ENCODE assay signal across 8 mouse cellular contexts in genomic region chr19:10204616-10205001, GRCm38 (mm10). TPM values are rescaled to one million over a fixed set of nuclear protein-coding genes. Genes with fewer than 3 reads are reported as not detected.
DNase-seq lines count a peak whose midpoint lies in the region; ATAC-seq and TF ChIP-seq lines count a peak whose summit lies in the region.

No protein-coding gene starts in this region.

- peak; percentile 29 for DNase-seq in thymus, postnatal 14 days
- no peak for DNase-seq in thymus, postnatal 36 days
- peak; percentile 63 for DNase-seq in c-Kit-positive CD71-negative TER-119-negative erythroid progenitor cells, embryonic 14.5 days (ENCODE audit: low read depth)
- peak; percentile 82 for DNase-seq in lung, embryonic 14.5 days
- DNase-seq in retina, embryonic 14.5 days (ENCODE audit: low spot score), result peak; percentile 60
- no peak for DNase-seq in testis, postnatal 10 days (ENCODE audit: low spot score)

- peak; percentile 62 for TF ChIP-seq CTCF in intestine, postnatal 0 days (IDR thresholded peaks at IDR 0.05; ENCODE audit: low read depth)
- peak; percentile 50 for TF ChIP-seq CTCF in lung, embryonic 14.5 days (IDR thresholded peaks at IDR 0.05; ENCODE audit: low read depth)

- H3K27ac ChIP-seq in forebrain, embryonic 16.5 days (ENCODE audit: low read length), result no peak overlapping the region
- H3K27ac ChIP-seq in intestine, postnatal 0 days (ENCODE audit: low read depth, low read length), result peak overlapping the region; percentile 82
- peak overlapping the region; percentile 88 for H3K27ac ChIP-seq in lung, embryonic 14.5 days (ENCODE audit: low read depth)

- peak overlapping the region; percentile 91 for H3K9ac ChIP-seq in forebrain, embryonic 16.5 days (replicated peaks; ENCODE audit: low read depth, low read length)
- H3K9ac ChIP-seq in intestine, postnatal 0 days (ENCODE audit: low read depth, low read length), result peak overlapping the region; percentile 72
- H3K9ac ChIP-seq in lung, embryonic 14.5 days, result peak overlapping the region; percentile 83

- ATAC-seq in forebrain, embryonic 16.5 days, result no peak
- peak; percentile 29; the same call in 1 of the 2 replicates for ATAC-seq in intestine, postnatal 0 days
- peak; percentile 50 for ATAC-seq in lung, embryonic 14.5 days (ENCODE audit: insufficient read depth)

- H3K4me1 ChIP-seq in forebrain, embryonic 16.5 days (replicated peaks; ENCODE audit: control insufficient read depth, insufficient read depth, low read length), result peaks cover 20% of the 10 kb centered on the region
- no peaks in the 10 kb centered on the region for H3K4me1 ChIP-seq in intestine, postnatal 0 days (replicated peaks; ENCODE audit: control insufficient read depth, insufficient read depth, low read length)
- H3K4me1 ChIP-seq in lung, embryonic 14.5 days (ENCODE audit: insufficient read depth), result no peaks in the 10 kb centered on the region

- H3K36me3 ChIP-seq in forebrain, embryonic 16.5 days (ENCODE audit: control insufficient read depth, insufficient read depth), result peaks cover 11% of the 10 kb centered on the region
- H3K36me3 ChIP-seq in intestine, postnatal 0 days (ENCODE audit: control insufficient read depth, insufficient read depth), result peaks cover 33% of the 10 kb centered on the region
- H3K36me3 ChIP-seq in lung, embryonic 14.5 days (ENCODE audit: insufficient read depth), result peaks cover 59% of the 10 kb centered on the region

- H3K27me3 ChIP-seq in forebrain, embryonic 16.5 days (replicated peaks; ENCODE audit: control insufficient read depth, insufficient read depth, low read length), result no peaks in the 10 kb centered on the region
- no peaks in the 10 kb centered on the region for H3K27me3 ChIP-seq in intestine, postnatal 0 days (replicated peaks; ENCODE audit: control insufficient read depth, insufficient read depth, low read length)
- no peaks in the 10 kb centered on the region for H3K27me3 ChIP-seq in lung, embryonic 14.5 days (ENCODE audit: insufficient read depth, low read length)

- H3K4me2 ChIP-seq in forebrain, embryonic 16.5 days (ENCODE audit: low read length), result peak overlapping the region; percentile 90
- peak overlapping the region; percentile 78 for H3K4me2 ChIP-seq in intestine, postnatal 0 days (replicated peaks; ENCODE audit: low read depth)
- H3K4me2 ChIP-seq in lung, embryonic 14.5 days, result peak overlapping the region; percentile 91

- WGBS in forebrain, embryonic 16.5 days, result under 1% methylated on average over 5 of the region's 5 CpGs
- WGBS in intestine, postnatal 0 days, result 1% methylated on average over 5 of the region's 5 CpGs
- 1% methylated on average over 5 of the region's 5 CpGs for WGBS in lung, embryonic 14.5 days

- H3K9me3 ChIP-seq in forebrain, embryonic 16.5 days (ENCODE audit: control insufficient read depth, low read length), result no peaks in the 10 kb centered on the region
- no peaks in the 10 kb centered on the region for H3K9me3 ChIP-seq in intestine, postnatal 0 days (ENCODE audit: control insufficient read depth)
- no peaks in the 10 kb centered on the region for H3K9me3 ChIP-seq in lung, embryonic 14.5 days (ENCODE audit: low read depth, low read length)

- H3K4me3 ChIP-seq in forebrain, embryonic 16.5 days (replicated peaks; ENCODE audit: low read length), result peak overlapping the region; percentile 56
- peak overlapping the region; percentile 60 for H3K4me3 ChIP-seq in intestine, postnatal 0 days (ENCODE audit: low read depth, low read length)
- H3K4me3 ChIP-seq in lung, embryonic 14.5 days (ENCODE audit: low read depth, low read length), result peak overlapping the region; percentile 79

RNA-seq across cellular contexts. Expression of gene Fen1, which starts 0.6 kb away (rescaled TPM):
- polyA plus RNA-seq in forebrain, embryonic 16.5 days (2015; fragmentation: Nextera tagmentation; extraction: Ambion mirVana), result 47.4 and 48.9 TPM in 2 replicates
- polyA plus RNA-seq in intestine, postnatal 0 days (2015; fragmentation: Nextera tagmentation; extraction: Ambion mirVana), result 30.4 and 33.0 TPM in 2 replicates
- 113 and 114 TPM in 2 replicates for polyA plus RNA-seq in lung, embryonic 14.5 days (2014; fragmentation: Nextera tagmentation; extraction: Ambion mirVana)

RNA-seq across cellular contexts. Expression of gene Tmem258, which starts 0.8 kb away (rescaled TPM):
- polyA plus RNA-seq in forebrain, embryonic 16.5 days (2015; fragmentation: Nextera tagmentation; extraction: Ambion mirVana), result 324 and 352 TPM in 2 replicates
- 339 and 369 TPM in 2 replicates for polyA plus RNA-seq in intestine, postnatal 0 days (2015; fragmentation: Nextera tagmentation; extraction: Ambion mirVana)
- polyA plus RNA-seq in lung, embryonic 14.5 days (2014; fragmentation: Nextera tagmentation; extraction: Ambion mirVana), result 449 and 486 TPM in 2 replicates

RNA-seq across cellular contexts. Expression of gene Fads1, which starts 21.9 kb away (rescaled TPM):
- 171 and 179 TPM in 2 replicates for polyA plus RNA-seq in forebrain, embryonic 16.5 days (2015; fragmentation: Nextera tagmentation; extraction: Ambion mirVana)
- polyA plus RNA-seq in intestine, postnatal 0 days (2015; fragmentation: Nextera tagmentation; extraction: Ambion mirVana), result 26.9 and 29.8 TPM in 2 replicates
- polyA plus RNA-seq in lung, embryonic 14.5 days (2014; fragmentation: Nextera tagmentation; extraction: Ambion mirVana), result 112 and 117 TPM in 2 replicates

RNA-seq across cellular contexts. Expression of gene Myrf, which starts 35.9 kb away (rescaled TPM):
- polyA plus RNA-seq in forebrain, embryonic 16.5 days (2015; fragmentation: Nextera tagmentation; extraction: Ambion mirVana), result 0.29 and 0.30 TPM in 2 replicates
- polyA plus RNA-seq in intestine, postnatal 0 days (2015; fragmentation: Nextera tagmentation; extraction: Ambion mirVana), result 4.1 and 4.5 TPM in 2 replicates
- polyA plus RNA-seq in lung, embryonic 14.5 days (2014; fragmentation: Nextera tagmentation; extraction: Ambion mirVana), result 14.1 TPM in 2 replicates

Comparison
In these comparisons a context has a peak if more than half of its experiments do, and no peak if none do; other contexts are left out.
1. DNase-seq: peak in thymus, postnatal 14 days (single experiment), c-Kit-positive CD71-negative TER-119-negative erythroid progenitor cells, embryonic 14.5 days (single experiment), lung, embryonic 14.5 days (single experiment) and retina, embryonic 14.5 days (single experiment); none in thymus, postnatal 36 days (0 of 2) and testis, postnatal 10 days (single experiment).
2. Peak in every context shown above with its lines, with median percentiles within 50 percentile points of each other: H3K4me2 ChIP-seq, H3K4me3 ChIP-seq and H3K9ac ChIP-seq.